Mouse (Mus musculus): ENCODE data around the gene Ankrd11.

Gene Ankrd11

GRCm38 (mm10) chr8:122897200-122897599 is 144.9 kb downstream of the Ankrd11 start:
- no peak for DNase-seq (ENCODE audit: low read depth, low spot score)

- DNase-seq (ENCODE audit: low read depth, low spot score) = no peak
Measured at GRCm38 (mm10) chr8:122896317-122896716, 145.8 kb downstream of the Ankrd11 start.

DNA sequence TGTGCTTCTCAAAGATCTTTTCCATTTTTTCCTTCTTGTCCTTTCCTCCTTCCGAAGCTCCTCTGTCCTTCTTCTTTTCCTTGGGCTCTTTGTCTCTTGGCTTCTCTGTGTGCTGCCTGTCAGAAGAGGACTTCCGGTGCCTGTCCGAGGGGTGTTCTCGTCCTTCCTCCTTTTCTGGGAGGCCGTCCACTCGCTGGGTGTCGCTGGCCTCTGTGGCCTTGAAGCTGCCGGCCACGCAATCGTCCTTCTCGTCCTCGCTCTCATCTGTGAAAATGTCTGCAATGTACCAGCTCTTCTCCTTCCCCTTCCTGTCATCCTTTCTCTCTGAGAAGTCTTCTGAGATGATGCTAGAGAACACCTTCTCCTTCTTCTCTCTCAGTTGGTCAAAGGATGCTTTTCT is 148.6 kb downstream of the Ankrd11 start:
- DNase-seq (ENCODE audit: low read depth, low spot score) = no peak

- DNase-seq (ENCODE audit: low read depth, low spot score) = peak; percentile 27
Measured at GRCm38 (mm10) chr8:122891440-122891839, 150.6 kb downstream of the Ankrd11 start.

DNA sequence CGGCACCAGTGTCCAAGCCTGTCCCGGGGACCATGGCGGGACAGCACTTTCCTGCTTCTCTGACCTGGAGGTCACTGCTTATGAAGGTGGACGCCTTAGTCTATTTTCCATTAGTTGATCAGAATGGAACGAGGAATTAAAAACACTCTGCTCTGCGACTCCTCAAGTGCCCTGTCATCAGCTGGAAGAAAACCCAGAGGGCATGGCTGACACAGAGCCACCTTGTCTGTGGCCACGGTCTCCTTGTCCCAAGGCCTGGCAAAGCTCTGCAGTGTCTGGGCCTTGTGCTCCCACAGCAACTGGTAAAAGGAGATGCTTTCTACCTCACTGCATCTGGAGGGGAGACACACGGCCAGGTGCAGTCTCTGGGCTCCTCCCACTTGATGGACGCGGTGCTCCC is 158.4 kb downstream of the Ankrd11 start:
- no peak for DNase-seq (ENCODE audit: low read depth, low spot score)

GRCm38 (mm10) chr8:122880302-122880701 is 161.8 kb downstream of the Ankrd11 start:
- no peak for DNase-seq (ENCODE audit: low read depth, low spot score)

- DNase-seq (ENCODE audit: low read depth, low spot score) = no peak
Measured at GRCm38 (mm10) chr8:122878231-122878630, 163.8 kb downstream of the Ankrd11 start.

DNA sequence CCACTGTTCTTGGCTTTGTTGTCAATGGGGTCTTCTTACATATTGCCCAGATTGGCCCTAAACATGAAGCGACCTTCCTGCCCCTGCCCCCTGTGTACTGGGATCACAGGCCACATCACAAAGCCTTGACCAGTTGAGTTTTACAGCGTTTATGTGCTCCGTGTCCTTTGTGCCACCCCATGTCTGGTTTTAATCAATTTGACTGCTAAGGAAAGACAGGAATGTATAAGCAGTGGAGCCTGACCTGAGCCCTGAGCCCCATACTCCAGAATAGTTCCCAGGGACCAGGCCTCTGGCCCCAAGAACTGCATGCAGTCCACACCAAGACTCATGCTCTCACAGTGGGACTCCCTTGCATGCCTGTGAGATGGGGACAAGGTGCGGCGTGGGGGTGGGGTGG is 166.9 kb downstream of the Ankrd11 start:
- no peak for DNase-seq (ENCODE audit: low read depth, low spot score)

GRCm38 (mm10) chr8:122873171-122873570 is 168.9 kb downstream of the Ankrd11 start:
- no peak for DNase-seq (ENCODE audit: low read depth, low spot score)

GRCm38 (mm10) chr8:122871663-122872062 is 170.4 kb downstream of the Ankrd11 start:
- no peak for DNase-seq (ENCODE audit: low read depth, low spot score)

DNA sequence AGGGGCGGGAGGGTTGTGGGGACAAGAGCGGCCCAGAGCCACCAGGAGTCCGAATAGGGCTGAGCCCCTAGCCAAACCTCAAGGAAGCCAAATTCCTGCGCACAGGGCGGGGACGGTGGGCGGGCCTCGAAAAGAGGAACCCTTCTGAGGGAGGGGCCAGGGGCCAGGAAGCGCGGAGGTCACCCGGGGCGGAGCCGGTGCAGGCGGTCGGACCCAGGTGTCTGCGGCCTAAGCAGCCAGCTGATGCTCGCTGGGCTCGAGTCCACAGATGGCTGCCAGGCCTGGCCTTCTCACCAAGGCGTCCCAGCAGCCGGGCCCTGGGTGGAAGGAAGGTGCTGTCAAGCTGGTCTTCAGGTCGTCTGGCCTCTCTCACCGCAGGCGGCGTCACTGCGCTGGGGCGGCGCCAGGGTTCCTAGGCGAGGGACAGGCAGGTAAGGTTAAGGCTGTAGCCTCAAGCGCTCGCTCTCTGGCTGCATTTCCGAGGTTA is 171.7 kb downstream of the Ankrd11 start:
- DNase-seq (ENCODE audit: low read depth, low spot score) = peak; percentile 66

DNA sequence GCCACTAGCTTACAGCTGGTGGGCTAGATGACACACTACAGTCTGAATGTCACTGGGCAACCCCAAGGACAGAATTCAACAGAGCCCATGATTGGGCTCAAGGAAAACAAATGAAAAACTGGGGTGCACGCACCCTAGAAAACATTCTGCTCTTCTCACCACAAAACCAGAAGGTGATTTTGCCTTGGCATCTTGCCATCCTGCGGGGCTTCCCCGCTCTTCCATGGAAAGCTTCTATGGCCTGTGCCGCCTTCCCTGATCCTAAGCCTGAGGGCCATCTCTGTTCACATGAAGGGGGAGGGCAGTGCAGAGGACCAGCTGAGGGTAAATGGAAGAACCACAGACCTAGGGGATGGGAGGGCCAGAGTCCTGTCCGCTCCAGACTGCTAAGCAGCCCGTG is 174.1 kb downstream of the Ankrd11 start:
- no peak for DNase-seq (ENCODE audit: low read depth, low spot score)

GRCm38 (mm10) chr8:122866231-122866630 is 175.8 kb downstream of the Ankrd11 start:
- no peak for DNase-seq (ENCODE audit: low read depth, low spot score)

GRCm38 (mm10) chr8:122865441-122865840 is 176.6 kb downstream of the Ankrd11 start:
- DNase-seq (ENCODE audit: low read depth, low spot score) = no peak

GRCm38 (mm10) chr8:122864719-122865129 is 177.4 kb downstream of the Ankrd11 start:
- no peak for DNase-seq (ENCODE audit: low read depth, low spot score)

- no peak for DNase-seq (ENCODE audit: low read depth, low spot score)
Measured at GRCm38 (mm10) chr8:122859843-122860242, 182.2 kb downstream of the Ankrd11 start.

- no peak for DNase-seq (ENCODE audit: low read depth, low spot score)
Measured at GRCm38 (mm10) chr8:122856288-122856687, 185.8 kb downstream of the Ankrd11 start.

DNA sequence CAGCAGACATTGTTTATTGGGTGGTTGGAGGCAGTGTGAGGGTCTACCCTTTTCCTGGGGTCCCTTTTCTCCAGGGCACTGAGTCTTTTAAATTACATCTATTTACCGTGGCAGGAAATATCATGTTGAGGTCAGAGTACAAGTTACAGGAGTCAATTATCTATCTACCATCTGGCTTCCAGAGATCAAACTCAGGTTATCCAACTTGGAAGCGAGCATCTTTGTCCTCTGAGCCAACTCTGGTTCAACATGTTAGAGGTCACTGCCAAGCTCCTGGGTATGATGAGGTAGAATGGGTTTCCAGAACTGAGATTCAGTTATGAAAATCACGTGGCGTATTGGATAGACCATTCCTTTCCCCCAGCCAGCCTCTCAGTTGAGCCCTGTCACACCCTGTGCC is 187.0 kb downstream of the Ankrd11 start:
- DNase-seq (ENCODE audit: low read depth, low spot score) = no peak

DNA sequence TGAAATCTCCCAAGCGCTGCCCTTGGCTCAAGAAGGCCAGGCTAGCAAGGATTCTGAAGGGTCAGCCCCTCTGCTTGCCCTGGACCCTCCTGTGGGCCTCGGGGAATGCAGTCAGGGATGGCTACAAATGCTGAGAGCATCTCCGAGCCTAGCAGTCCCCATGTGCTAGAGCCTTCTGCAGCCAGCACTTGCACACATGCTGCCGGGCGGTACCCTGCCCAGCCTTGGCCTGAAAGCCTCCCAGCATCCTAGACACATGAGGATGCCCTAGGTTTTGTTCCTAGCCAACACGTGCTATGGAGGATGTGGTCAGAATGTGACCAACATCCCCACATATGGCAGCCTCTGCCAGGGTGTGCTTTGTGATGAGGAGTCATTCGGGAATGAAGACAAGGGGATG is 187.7 kb downstream of the Ankrd11 start:
- DNase-seq (ENCODE audit: low read depth, low spot score) = no peak

GRCm38 (mm10) chr8:122853340-122853771 is 188.7 kb downstream of the Ankrd11 start:
- DNase-seq (ENCODE audit: low read depth, low spot score) = no peak

- no peak for DNase-seq (ENCODE audit: low read depth, low spot score)
Measured at GRCm38 (mm10) chr8:122852546-122852905, 189.6 kb downstream of the Ankrd11 start.

DNA sequence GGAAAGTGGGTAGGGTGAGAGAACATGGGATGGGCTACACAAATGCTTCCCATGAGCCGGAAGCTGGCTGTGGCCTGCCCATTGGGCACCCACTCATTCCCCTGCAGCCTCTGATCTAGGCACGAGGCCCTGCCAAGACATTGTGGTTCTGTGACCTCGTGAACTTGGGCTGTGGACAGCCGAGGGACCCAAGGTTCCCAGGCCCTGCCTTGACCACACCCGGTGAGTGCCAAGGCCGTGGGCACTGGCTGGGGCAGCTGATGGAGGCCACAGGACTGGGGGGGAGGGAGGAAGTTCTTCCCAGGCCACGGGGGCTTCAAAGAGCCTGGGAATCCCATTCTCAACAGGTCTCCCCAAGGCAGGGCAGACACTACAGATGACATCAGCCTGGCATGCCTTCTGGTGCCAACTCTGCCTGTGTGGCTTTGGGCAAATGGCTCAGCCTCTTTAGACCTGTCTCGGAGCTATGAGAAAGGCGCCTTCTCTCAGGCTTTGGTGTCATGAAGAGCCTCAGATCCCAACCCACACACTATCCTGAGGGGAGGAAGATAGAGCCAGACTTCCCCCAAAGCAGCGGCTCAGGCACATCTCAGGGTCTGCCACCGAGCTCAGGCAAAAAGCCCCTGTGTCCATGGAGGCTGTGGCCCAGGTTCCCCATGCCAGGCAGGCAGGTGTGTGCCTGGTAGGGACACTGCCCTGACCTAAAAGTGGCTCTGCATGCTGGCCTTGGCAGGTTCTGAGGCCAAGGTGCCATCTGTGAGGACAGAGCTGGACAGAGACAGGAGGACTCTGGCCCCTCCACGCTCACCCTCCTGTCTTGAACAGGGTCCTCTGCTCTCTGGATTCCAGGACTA is 190.2 kb downstream of the Ankrd11 start:
- DNase-seq (ENCODE audit: low read depth, low spot score) = no peak

- no peak for DNase-seq (ENCODE audit: low read depth, low spot score)
Measured at GRCm38 (mm10) chr8:122850641-122851240, 191.3 kb downstream of the Ankrd11 start.

Data from ES-CJ7 (cell line).